Mouse (Mus musculus): ENCODE measurements at regions not wholly inside any gene's neighbourhood (a gene's known extent, or its start where the extent isn't known, plus 50 kb on each side); places are given as distances from the start of the nearest gene placed in this dataset.
A peak's percentile ranks its signal among the peaks of the same experiment; 100 is the strongest.

GRCm38 (mm10) chr12:25365600-25366267, 268.8 kb upstream of the Id2 start:
- no peak for DNase-seq
- intact Hi-C loops (cut with DNase I) = no loop called here

- intact Hi-C loops (cut with DNase I) = no loop called here
- no peak for DNase-seq
These were observed 268.1 kb upstream of the Id2 start for GRCm38 (mm10) chr12:25364966-25365568.

- intact Hi-C loops (cut with DNase I) = no loop called here
- no peak for DNase-seq
These were observed 266.9 kb upstream of the Id2 start for GRCm38 (mm10) chr12:25363839-25364238.

- intact Hi-C loops (cut with DNase I) = no loop called here
- no peak for DNase-seq
These were observed 266.4 kb upstream of the Id2 start for GRCm38 (mm10) chr12:25363341-25363740.

GRCm38 (mm10) chr12:25362771-25363170, 265.8 kb upstream of the Id2 start:
- intact Hi-C loops (cut with DNase I) = no loop called here
- no peak for DNase-seq

- intact Hi-C loops (cut with DNase I) = no loop called here
- DNase-seq = no peak
These were observed 263.8 kb upstream of the Id2 start for GRCm38 (mm10) chr12:25360726-25361125.

GRCm38 (mm10) chr12:25359931-25360330, 263.0 kb upstream of the Id2 start:
- intact Hi-C loops (cut with DNase I) = no loop called here
- no peak for DNase-seq

GRCm38 (mm10) chr12:25358846-25359525, 262.0 kb upstream of the Id2 start:
- intact Hi-C loops (cut with DNase I) = no loop called here
- DNase-seq = no peak

GRCm38 (mm10) chr12:25356774-25357173, 259.8 kb upstream of the Id2 start:
- intact Hi-C loops (cut with DNase I) = no loop called here
- no peak for DNase-seq

- DNase-seq = no peak
- intact Hi-C loops (cut with DNase I) = no loop called here
These were observed 258.3 kb upstream of the Id2 start for GRCm38 (mm10) chr12:25355217-25355616.

GRCm38 (mm10) chr12:25353402-25353896, 256.5 kb upstream of the Id2 start:
- intact Hi-C loops (cut with DNase I) = no loop called here
- DNase-seq = no peak

- no peak for DNase-seq
- intact Hi-C loops (cut with DNase I) = no loop called here
These were observed 255.2 kb upstream of the Id2 start for GRCm38 (mm10) chr12:25352160-25352559.

- no peak for DNase-seq
- intact Hi-C loops (cut with DNase I) = no loop called here
These were observed 247.4 kb upstream of the Id2 start for GRCm38 (mm10) chr12:25344354-25344753.

- no peak for DNase-seq
- intact Hi-C loops (cut with DNase I) = no loop called here
These were observed 241.8 kb upstream of the Id2 start for GRCm38 (mm10) chr12:25338771-25339170.

GRCm38 (mm10) chr12:25335930-25336329, 239.0 kb upstream of the Id2 start:
- intact Hi-C loops (cut with DNase I) = no loop called here

GRCm38 (mm10) chr12:25335069-25335468, 238.1 kb upstream of the Id2 start:
- intact Hi-C loops (cut with DNase I) = no loop called here
- no peak for DNase-seq

More at GRCm38 (mm10) chr12:25335930-25336329, 239.0 kb upstream of the Id2 start:
- DNase-seq = no peak

GRCm38 (mm10) chr12:25332384-25333035, 235.6 kb upstream of the Id2 start:
- intact Hi-C loops (cut with DNase I) = no loop called here
- DNase-seq = no peak

GRCm38 (mm10) chr12:25330004-25330708, 233.2 kb upstream of the Id2 start:
- peak in 1 of 2 experiments; percentile 7 for DNase-seq
- intact Hi-C loops (cut with DNase I) = no loop called here

GRCm38 (mm10) chr12:25325901-25326300, 229.0 kb upstream of the Id2 start:
- intact Hi-C loops (cut with DNase I) = no loop called here
- DNase-seq = no peak

- intact Hi-C loops (cut with DNase I) = no loop called here
- DNase-seq = no peak
These were observed 226.2 kb upstream of the Id2 start for GRCm38 (mm10) chr12:25323171-25323570.
